Mouse (Mus musculus): ENCODE results near the gene Rhox4g.
"Not testable (repeated sequence)": the region's sequence is repeated elsewhere in the genome, so short reads cannot be mapped to it uniquely, and the experiment has no call there.

The Rhox4g gene

DNA sequence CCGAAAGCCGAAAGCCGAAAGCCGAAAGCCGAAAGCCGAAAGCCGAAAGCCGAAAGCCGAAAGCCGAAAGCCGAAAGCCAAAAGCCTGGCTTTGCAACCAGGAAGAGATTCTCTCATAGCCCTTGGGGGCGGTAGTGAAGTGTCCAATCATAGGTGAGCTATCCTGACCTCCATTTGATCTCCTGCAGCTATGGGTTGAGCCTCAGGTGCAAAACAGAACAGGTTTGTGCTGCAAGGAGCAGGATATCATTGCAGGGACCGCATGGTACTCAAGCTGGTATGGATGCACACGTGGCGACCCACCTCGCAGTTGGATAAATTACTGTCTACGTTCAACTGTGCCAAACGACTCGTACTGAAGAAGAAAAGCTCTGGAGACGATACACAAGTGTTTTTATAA, at the start of gene Rhox4g:
Gene Rhox4g, minus strand, starts transcription at position 101 of the 400 bp plus-strand sequence.
- DNase-seq (ENCODE audit: low read depth, low spot score): not testable (repeated sequence)

GRCm38 (mm10) chrX:37692261-37692660, 41.1 kb upstream of the Rhox4g start:
- no peak for DNase-seq (ENCODE audit: low read depth, low spot score)

DNA sequence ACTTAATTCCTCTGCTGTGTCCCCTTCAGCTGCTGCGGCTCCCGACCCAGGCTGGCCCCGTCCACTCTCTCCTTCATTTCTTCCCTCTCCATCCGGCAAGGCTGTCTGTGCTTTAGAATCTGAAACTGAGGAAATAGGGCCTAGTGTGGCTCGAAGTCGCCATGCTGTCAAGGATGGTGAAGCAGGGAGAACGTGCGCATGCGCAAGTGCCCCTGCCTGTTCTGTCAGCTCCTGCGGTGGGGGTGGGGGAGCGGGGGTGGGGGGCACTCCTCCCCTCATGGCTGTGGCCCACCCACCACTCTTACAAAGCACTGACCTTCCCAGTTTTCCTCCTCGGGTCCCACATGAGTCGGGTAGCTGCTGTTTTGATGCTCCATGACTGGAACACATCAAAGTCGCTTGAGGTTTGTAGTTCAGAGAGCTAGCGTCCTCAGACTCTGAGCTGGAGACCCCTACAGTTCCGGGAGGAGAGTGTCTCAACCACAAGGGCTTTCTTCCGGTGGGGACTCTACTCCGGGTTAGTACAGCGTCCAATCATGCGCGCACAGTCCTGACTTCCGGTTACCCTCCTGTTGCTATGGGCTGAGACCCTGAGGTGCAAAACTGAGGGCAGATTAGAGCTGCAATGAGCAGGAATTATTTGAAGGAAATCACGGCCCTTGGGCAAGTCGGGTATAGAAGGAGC, 32.0 kb upstream of the Rhox4g start:
- DNase-seq (ENCODE audit: low read depth, low spot score): peak; percentile 10

- not testable (repeated sequence) for DNase-seq (ENCODE audit: low read depth, low spot score)
Measured at GRCm38 (mm10) chrX:37673177-37673576, 22.1 kb upstream of the Rhox4g start, which contains the start of gene Rhox2h. Gene Rhox2h, minus strand, starts transcription at chrX:37673277.

GRCm38 (mm10) chrX:37668664-37669063, 17.5 kb upstream of the Rhox4g start, which contains the start of gene Rhox3h:
Gene Rhox3h, minus strand, starts transcription at chrX:37668764.
- DNase-seq (ENCODE audit: low read depth, low spot score): not testable (repeated sequence)

- DNase-seq (ENCODE audit: low read depth, low spot score): not testable (repeated sequence)
Measured at GRCm38 (mm10) chrX:37643370-37643769, 7.8 kb downstream of the Rhox4g start, which contains the start of gene Rhox2g. Gene Rhox2g, minus strand, starts transcription at chrX:37643470.

- DNase-seq (ENCODE audit: low read depth, low spot score): not testable (repeated sequence)
Measured at GRCm38 (mm10) chrX:37628512-37628911, 22.6 kb downstream of the Rhox4g start, which contains the start of gene Rhox3g. Gene Rhox3g, minus strand, starts transcription at chrX:37628612.

DNA sequence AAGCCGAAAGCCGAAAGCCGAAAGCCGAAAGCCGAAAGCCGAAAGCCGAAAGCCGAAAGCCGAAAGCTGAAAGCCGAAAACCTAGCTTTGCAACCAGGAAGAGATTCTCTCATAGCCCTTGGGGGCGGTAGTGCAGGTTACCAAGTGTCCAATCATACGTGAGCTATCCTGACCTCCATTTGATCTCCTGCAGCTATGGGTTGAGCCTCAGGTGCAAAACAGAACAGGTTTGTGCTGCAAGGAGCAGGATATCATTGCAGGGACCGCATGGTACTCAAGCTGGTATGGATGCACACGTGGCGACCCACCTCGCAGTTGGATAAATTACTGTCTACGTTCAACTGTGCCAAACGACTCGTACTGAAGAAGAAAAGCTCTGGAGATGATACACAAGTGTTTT, 43.5 kb downstream of the Rhox4g start, which contains the start of gene Rhox4f:
Gene Rhox4f, minus strand, starts transcription at position 101 of the 400 bp plus-strand sequence.
- DNase-seq (ENCODE audit: low read depth, low spot score): not testable (repeated sequence)

Data from ES-CJ7 (cell line).